Mouse (Mus musculus) midbrain, embryonic 14.5 days (tissue): ENCODE results near the gene Gm20388. TPM values are rescaled to one million over a fixed set of nuclear protein-coding genes. Genes with fewer than 3 reads are reported as not detected.

Experiments
- ATAC-seq: fragments of 200-750 bp; cut with Nextera tagmentation; 2 replicates; pipeline ENCODE4 v1.8.0; 2017; ENCODE audit warnings: moderate number of reproducible peaks, moderate library complexity; ENCODE audit not compliant: low FRiP score, low TSS enrichment
- DNase-seq: peaks from one replicate; pipeline ENCODE4 v3.0.0-alpha.2; 2015
- H3K27ac ChIP-seq: fragments of 300-500 bp; sonication (generic); replicated peaks from 2 replicates; pipeline ENCODE4 v1.5.1; 2014; ENCODE audit warnings: mild to moderate bottlenecking, low read depth, low read length, moderate library complexity
- H3K27me3 ChIP-seq: fragments of 300-500 bp; sonication (generic); 2 replicates; pipeline ENCODE4 v1.6.1; 2014; ENCODE audit warnings: low read length, control low read depth, mixed read lengths; ENCODE audit not compliant: control insufficient read depth, insufficient read depth
- H3K36me3 ChIP-seq: fragments of 300-500 bp; sonication (generic); 2 replicates; pipeline ENCODE4 v1.6.1; 2014; ENCODE audit warnings: low read length, control low read depth; ENCODE audit not compliant: control insufficient read depth, insufficient read depth
- H3K4me1 ChIP-seq: fragments of 300-500 bp; sonication (generic); 2 replicates; pipeline ENCODE4 v1.6.1; 2014; ENCODE audit warnings: mild to moderate bottlenecking, antibody characterized with exemption, low read length, control low read depth; ENCODE audit not compliant: control insufficient read depth, insufficient read depth
- H3K4me2 ChIP-seq: fragments of 300-500 bp; sonication (generic); 2 replicates; pipeline ENCODE4 v1.6.1; 2014; ENCODE audit warnings: mild to moderate bottlenecking, low read length, moderate library complexity
- H3K4me3 ChIP-seq: fragments of 300-500 bp; sonication (generic); replicated peaks from 2 replicates; pipeline ENCODE4 v1.5.1; 2014; ENCODE audit warnings: low read depth, low read length
- H3K9ac ChIP-seq: fragments of 300-500 bp; sonication (generic); replicated peaks from 2 replicates; pipeline ENCODE4 v1.6.1; 2014; ENCODE audit warnings: mild to moderate bottlenecking, low read length, moderate library complexity
- H3K9me3 ChIP-seq: fragments of 300-500 bp; sonication (generic); 2 replicates; pipeline ENCODE4 v1.6.1; 2016; ENCODE audit warnings: low read length, control low read depth, mixed read lengths; ENCODE audit not compliant: control insufficient read depth
- WGBS: fragments of 180-500 bp; shearing (Covaris S2); extraction: QIAGEN DNeasy Blood & Tissue Kit; methylation state at CpG from one replicate; pipeline ENCODE4 v1.1.7; 2014; 5-methylcytosine and 5-hydroxymethylcytosine counted together
- polyA plus RNA-seq: library from polyadenylated mRNA; unstranded; fragments of >200 nt; fragmentation: Nextera tagmentation; extraction: Ambion mirVana; gene quantifications from 2 replicates; pipeline ENCODE4 v1.2.1, GENCODE M21; 2014

The Gm20388 gene
- polyA plus RNA-seq, 1 experiment from 2014 or later = 4.1 TPM

GRCm38 (mm10) chr8:122304058-122304457 is 2393.4 kb downstream of the Gm20388 start:
- DNase-seq = no peak
- H3K27ac ChIP-seq = no peak overlapping the region
- WGBS = 22% methylated on average over 3 of the region's 3 CpGs
- H3K9me3 ChIP-seq = no peaks in the 10 kb centered on the region
- no peak for ATAC-seq
- H3K4me2 ChIP-seq = no peak overlapping the region
- H3K36me3 ChIP-seq = no peaks in the 10 kb centered on the region; the same call in 1 of the 2 replicates
- 0 out of 2 replicates have a peak, but pooled peaks cover 8% of the 10 kb centered on the region for H3K4me1 ChIP-seq
- no peak overlapping the region for H3K9ac ChIP-seq
- H3K4me3 ChIP-seq = no peak overlapping the region
- H3K27me3 ChIP-seq = no peaks in the 10 kb centered on the region

- no peaks in the 10 kb centered on the region; the same call in 1 of the 2 replicates for H3K36me3 ChIP-seq
- no peak overlapping the region for H3K4me3 ChIP-seq
- H3K27me3 ChIP-seq = no peaks in the 10 kb centered on the region
- ATAC-seq (no peak), DNase-seq (no peak)
- 0 out of 2 replicates have a peak, but pooled peaks cover 6% of the 10 kb centered on the region for H3K4me1 ChIP-seq
- peak overlapping the region; percentile 38; the same call in 1 of the 2 replicates for H3K27ac ChIP-seq
- H3K4me2 ChIP-seq = no peak overlapping the region
- WGBS = 71% methylated on average over 26 of the region's 26 CpGs
- H3K9me3 ChIP-seq = no peaks in the 10 kb centered on the region
- no peak overlapping the region for H3K9ac ChIP-seq
Observed at GRCm38 (mm10) chr8:122306660-122307399, 2396.2 kb downstream of the Gm20388 start.

GRCm38 (mm10) chr8:122307836-122308235 is 2397.2 kb downstream of the Gm20388 start:
- WGBS = 73% methylated on average over 8 of the region's 8 CpGs
- ATAC-seq (no peak), DNase-seq (no peak)
- Histone ChIP-seq H3K4me2 (no peak overlapping the region), H3K9ac (no peak overlapping the region), H3K36me3 (no peaks in the 10 kb centered on the region; the same call in 1 of the 2 replicates), H3K4me3 (no peak overlapping the region), H3K4me1 (no peaks in the 10 kb centered on the region), H3K27me3 (no peaks in the 10 kb centered on the region), H3K9me3 (no peaks in the 10 kb centered on the region), H3K27ac (peak overlapping the region; percentile 14; the same call in 1 of the 2 replicates)

GRCm38 (mm10) chr8:122309272-122309671 is 2398.6 kb downstream of the Gm20388 start:
- Histone ChIP-seq H3K27ac (no peak overlapping the region), H3K36me3 (no peaks in the 10 kb centered on the region; the same call in 1 of the 2 replicates), H3K9me3 (no peaks in the 10 kb centered on the region), H3K4me3 (no peak overlapping the region), H3K27me3 (no peaks in the 10 kb centered on the region), H3K4me2 (no peak overlapping the region), H3K9ac (no peak overlapping the region), H3K4me1 (no peaks in the 10 kb centered on the region)
- DNase-seq (no peak), ATAC-seq (no peak)
- 74% methylated on average over 12 of the region's 12 CpGs for WGBS

GRCm38 (mm10) chr8:122311115-122311514 is 2400.5 kb downstream of the Gm20388 start:
- no peak for ATAC-seq
- Histone ChIP-seq H3K27me3 (no peaks in the 10 kb centered on the region), H3K9ac (no peak overlapping the region), H3K4me2 (no peak overlapping the region), H3K9me3 (no peaks in the 10 kb centered on the region), H3K4me1 (no peaks in the 10 kb centered on the region), H3K36me3 (no peaks in the 10 kb centered on the region; the same call in 1 of the 2 replicates), H3K4me3 (no peak overlapping the region), H3K27ac (no peak overlapping the region)
- no peak for DNase-seq
- 90% methylated on average over 2 of the region's 2 CpGs for WGBS

- DNase-seq = no peak
Observed at GRCm38 (mm10) chr8:122312553-122312952, 2401.9 kb downstream of the Gm20388 start.

GRCm38 (mm10) chr8:122313310-122313709 is 2402.7 kb downstream of the Gm20388 start:
- DNase-seq (no peak), ATAC-seq (no peak)
- 73% methylated on average over 12 of the region's 12 CpGs for WGBS
- H3K27me3 ChIP-seq = no peaks in the 10 kb centered on the region
- no peaks in the 10 kb centered on the region; the same call in 1 of the 2 replicates for H3K36me3 ChIP-seq
- H3K9me3 ChIP-seq = no peaks in the 10 kb centered on the region
- H3K4me3 ChIP-seq = no peak overlapping the region
- no peak overlapping the region for H3K9ac ChIP-seq
- no peak overlapping the region for H3K27ac ChIP-seq
- H3K4me1 ChIP-seq = no peaks in the 10 kb centered on the region
- H3K4me2 ChIP-seq = no peak overlapping the region

More at GRCm38 (mm10) chr8:122312553-122312952, 2401.9 kb downstream of the Gm20388 start:
- Histone ChIP-seq H3K27ac (no peak overlapping the region), H3K27me3 (no peaks in the 10 kb centered on the region), H3K4me2 (no peak overlapping the region), H3K36me3 (no peaks in the 10 kb centered on the region; the same call in 1 of the 2 replicates), H3K9ac (no peak overlapping the region), H3K4me1 (no peaks in the 10 kb centered on the region), H3K4me3 (no peak overlapping the region), H3K9me3 (no peaks in the 10 kb centered on the region)
- ATAC-seq = no peak
- WGBS = 87% methylated on average over 2 of the region's 2 CpGs

GRCm38 (mm10) chr8:122314899-122315496 is 2404.4 kb downstream of the Gm20388 start:
- H3K4me3 ChIP-seq = no peak overlapping the region
- ATAC-seq (no peak), DNase-seq (no peak)
- no peaks in the 10 kb centered on the region for H3K9me3 ChIP-seq
- WGBS = 64% methylated on average over 13 of the region's 13 CpGs
- H3K4me2 ChIP-seq = no peak overlapping the region
- H3K36me3 ChIP-seq = no peaks in the 10 kb centered on the region
- H3K27ac ChIP-seq = no peak overlapping the region
- H3K4me1 ChIP-seq = 0 out of 2 replicates have a peak, but pooled peaks cover 1% of the 10 kb centered on the region
- H3K9ac ChIP-seq = no peak overlapping the region
- H3K27me3 ChIP-seq = no peaks in the 10 kb centered on the region
